Mouse (Mus musculus): ENCODE measurements around the gene Rwdd2a.

Rwdd2a gene

GRCm38 (mm10) chr9:86571540-86572135 is at the start of gene Rwdd2a, which contains the start of gene Pgm3:
Rwdd2a (plus strand) TSS chr9:86571991.
Pgm3 (minus strand) TSS chr9:86571842.
- peak; percentile 96 for DNase-seq (ENCODE audit: low read depth)

- DNase-seq (ENCODE audit: low read depth), result no peak
Measured at GRCm38 (mm10) chr9:86522335-86522734, 49.5 kb upstream of the Rwdd2a start.

- no peak for DNase-seq (ENCODE audit: low read depth)
Measured at GRCm38 (mm10) chr9:86525600-86525999, 46.2 kb upstream of the Rwdd2a start.

- DNase-seq (ENCODE audit: low read depth), result no peak
Measured at GRCm38 (mm10) chr9:86534071-86534470, 37.7 kb upstream of the Rwdd2a start.

- no peak for DNase-seq (ENCODE audit: low read depth)
Measured at GRCm38 (mm10) chr9:86543451-86543850, 28.3 kb upstream of the Rwdd2a start.

GRCm38 (mm10) chr9:86544559-86544958 is 27.2 kb upstream of the Rwdd2a start:
- no peak for DNase-seq (ENCODE audit: low read depth)

- DNase-seq (ENCODE audit: low read depth), result no peak
Measured at GRCm38 (mm10) chr9:86549637-86550162, 22.1 kb upstream of the Rwdd2a start.

- DNase-seq (ENCODE audit: low read depth), result no peak
Measured at GRCm38 (mm10) chr9:86550717-86551116, 21.1 kb upstream of the Rwdd2a start.

GRCm38 (mm10) chr9:86553886-86554285 is 17.9 kb upstream of the Rwdd2a start:
- no peak for DNase-seq (ENCODE audit: low read depth)

GRCm38 (mm10) chr9:86554641-86555040 is 17.1 kb upstream of the Rwdd2a start:
- no peak for DNase-seq (ENCODE audit: low read depth)

GRCm38 (mm10) chr9:86560543-86560942 is 11.2 kb upstream of the Rwdd2a start:
- no peak for DNase-seq (ENCODE audit: low read depth)

GRCm38 (mm10) chr9:86569314-86569910 is 2.4 kb upstream of the Rwdd2a start:
- DNase-seq (ENCODE audit: low read depth), result no peak

- no peak for DNase-seq (ENCODE audit: low read depth)
Measured at GRCm38 (mm10) chr9:86570261-86570890, 1.4 kb upstream of the Rwdd2a start.

GRCm38 (mm10) chr9:86570946-86571345 is 845 bp upstream of the Rwdd2a start:
- peak; percentile 24 for DNase-seq (ENCODE audit: low read depth)

GRCm38 (mm10) chr9:86572196-86572595 is 405 bp downstream of the Rwdd2a start:
- no peak for DNase-seq (ENCODE audit: low read depth)

- peak; percentile 79 for DNase-seq (ENCODE audit: low read depth)
Measured at GRCm38 (mm10) chr9:86572636-86573291, 973 bp downstream of the Rwdd2a start.

- no peak for DNase-seq (ENCODE audit: low read depth)
Measured at GRCm38 (mm10) chr9:86573616-86574303, 2.0 kb downstream of the Rwdd2a start.

GRCm38 (mm10) chr9:86575178-86575577 is 3.4 kb downstream of the Rwdd2a start:
- DNase-seq (ENCODE audit: low read depth), result no peak

- DNase-seq (ENCODE audit: low read depth), result no peak
Measured at GRCm38 (mm10) chr9:86579657-86580056, 7.9 kb downstream of the Rwdd2a start.

- DNase-seq (ENCODE audit: low read depth), result peak; percentile 80
Measured at GRCm38 (mm10) chr9:86583740-86584139, 11.9 kb downstream of the Rwdd2a start.

- no peak for DNase-seq (ENCODE audit: low read depth)
Measured at GRCm38 (mm10) chr9:86587019-86587795, 15.4 kb downstream of the Rwdd2a start.

Data from NIH3T3 (cell line).